Mouse (Mus musculus): ENCODE measurements around the gene Aida.
"Not testable (repeated sequence)": the region's sequence is repeated elsewhere in the genome, so short reads cannot be mapped to it uniquely, and the experiment has no call there.

Gene Aida

GRCm38 (mm10) chr1:183296465-183296864 is at the start of gene Aida:
Gene Aida, plus strand, starts transcription at chr1:183296590.
- in situ Hi-C loops (cut with MboI, MseI) = loop anchor here (5.0 kb wide), 1 partner anchor 1364 kb away; no protein-coding TSS in a partner anchor

DNA sequence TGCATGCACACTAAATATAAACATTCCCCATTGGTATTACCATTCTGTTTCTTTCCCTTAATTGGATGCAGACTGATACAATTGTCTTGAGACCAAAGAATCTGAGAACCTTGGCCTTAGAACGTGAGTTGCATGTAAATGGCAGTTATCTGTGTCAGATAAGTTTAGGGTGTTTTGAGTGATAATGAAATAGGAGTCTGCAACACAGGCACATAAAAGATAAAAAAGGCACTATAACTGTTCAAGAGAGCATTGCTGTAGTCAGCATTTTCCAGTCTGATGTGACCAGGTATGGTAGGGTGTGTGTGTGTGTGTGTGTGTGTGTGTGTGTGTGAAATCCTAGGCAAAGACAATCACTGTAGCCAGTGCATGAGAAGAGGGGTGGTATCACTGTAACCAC is 48.2 kb upstream of the Aida start:
- in situ Hi-C loops (cut with MboI, MseI) = no loop called here

- in situ Hi-C loops (cut with MboI, MseI) = no loop called here
Observed at GRCm38 (mm10) chr1:183250612-183251011, 45.8 kb upstream of the Aida start.

DNA sequence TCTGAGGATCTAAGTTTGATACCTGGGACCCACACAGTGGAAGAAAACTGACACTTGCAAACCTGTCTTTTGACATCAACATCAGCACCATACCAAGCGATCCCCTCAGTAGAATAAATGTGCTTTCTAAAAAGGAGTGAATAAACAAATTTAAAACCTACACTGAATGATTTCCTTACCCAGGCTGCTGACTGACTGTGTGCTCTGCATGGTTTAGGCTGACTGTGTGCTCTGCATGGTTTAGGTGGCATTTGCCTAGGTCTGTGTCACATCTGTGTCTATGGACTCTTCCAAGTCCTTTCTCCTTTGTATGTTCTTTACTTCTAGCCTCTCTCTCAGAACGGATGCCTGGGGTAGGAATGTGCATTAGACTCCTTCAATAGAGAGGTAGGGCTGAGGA is 44.6 kb upstream of the Aida start:
- in situ Hi-C loops (cut with MboI, MseI) = no loop called here

- in situ Hi-C loops (cut with MboI, MseI) = no loop called here
Observed at GRCm38 (mm10) chr1:183252574-183252973, 43.8 kb upstream of the Aida start.

- in situ Hi-C loops (cut with MboI, MseI) = no loop called here
Observed at GRCm38 (mm10) chr1:183264145-183265008, 32.0 kb upstream of the Aida start.

DNA sequence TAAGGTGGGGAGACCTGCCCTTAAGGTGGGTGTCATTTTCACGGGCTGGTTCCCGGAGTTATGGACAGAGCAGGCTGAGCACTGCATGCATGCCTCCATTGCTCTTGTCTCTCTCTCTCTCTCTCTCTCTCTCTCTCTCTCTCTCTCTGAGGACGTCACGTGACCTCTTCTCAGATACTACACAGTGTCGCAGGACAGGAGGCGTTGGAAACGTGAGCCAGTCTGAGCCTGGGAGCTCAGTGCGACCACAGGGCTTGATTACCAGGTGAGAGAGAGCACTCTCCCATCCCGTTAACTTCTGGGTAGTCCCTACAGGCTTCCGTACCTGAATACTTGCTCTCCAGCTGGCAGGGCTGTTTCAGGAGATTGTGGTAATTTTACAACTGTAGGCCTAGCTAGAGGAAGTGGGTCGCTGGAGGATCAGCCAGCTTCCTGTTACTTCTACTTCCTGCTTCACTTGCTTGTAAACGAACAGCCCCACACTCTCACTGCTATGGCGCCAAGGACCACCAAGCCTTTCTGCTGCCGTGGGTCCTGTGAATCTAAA is 30.4 kb upstream of the Aida start:
- in situ Hi-C loops (cut with MboI, MseI) = no loop called here

GRCm38 (mm10) chr1:183267666-183268065 is 28.7 kb upstream of the Aida start:
- in situ Hi-C loops (cut with MboI, MseI) = no loop called here

- in situ Hi-C loops (cut with MboI, MseI) = no loop called here
Observed at GRCm38 (mm10) chr1:183272867-183273818, 23.2 kb upstream of the Aida start.

DNA sequence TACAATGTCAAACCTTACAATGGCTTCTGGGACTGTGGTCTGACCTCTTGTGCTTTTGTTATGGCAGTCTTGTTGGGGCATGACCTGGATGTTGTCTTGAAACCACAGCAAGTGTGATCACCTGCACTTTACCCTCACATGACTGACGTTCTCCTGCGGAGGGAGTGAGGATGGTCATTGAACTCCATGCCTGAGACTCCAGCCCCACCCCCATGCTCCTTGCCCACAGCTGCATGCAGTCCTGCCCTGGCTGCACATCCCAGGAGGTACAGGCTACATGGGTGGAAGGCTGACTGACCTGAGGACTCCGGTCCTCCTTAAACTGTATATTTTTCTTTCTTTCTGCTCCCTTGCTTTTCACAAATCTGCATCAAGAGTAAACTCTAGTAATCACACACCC is 22.0 kb upstream of the Aida start:
- in situ Hi-C loops (cut with MboI, MseI) = no loop called here

- in situ Hi-C loops (cut with MboI, MseI) = no loop called here
Observed at GRCm38 (mm10) chr1:183275763-183276162, 20.6 kb upstream of the Aida start.

DNA sequence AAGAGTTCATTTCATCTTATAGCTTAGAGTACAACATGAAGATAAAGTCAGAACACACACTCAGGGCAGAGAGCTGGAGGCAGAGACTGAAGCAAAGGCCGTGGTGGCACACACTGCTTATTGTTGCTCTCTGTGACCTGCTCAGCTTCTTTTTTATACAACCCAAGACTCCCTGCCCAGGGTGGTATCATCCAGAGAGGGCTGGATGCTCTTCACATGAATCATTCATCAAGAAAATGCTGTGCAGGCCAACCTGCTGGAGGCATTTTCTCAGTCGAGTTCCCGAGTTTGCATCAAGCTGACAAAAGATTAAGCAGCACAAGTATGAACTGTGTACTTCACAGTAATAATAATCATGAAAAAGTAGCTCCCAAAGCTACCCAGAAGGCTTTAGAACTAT is 8.0 kb upstream of the Aida start:
- in situ Hi-C loops (cut with MboI, MseI) = no loop called here

- in situ Hi-C loops (cut with MboI, MseI) = no loop called here
Observed at GRCm38 (mm10) chr1:183289576-183289975, 6.8 kb upstream of the Aida start.

- in situ Hi-C loops (cut with MboI, MseI) = loop anchor here (5.0 kb wide), 1 partner anchor 1365 kb away; no protein-coding TSS in a partner anchor
Observed at GRCm38 (mm10) chr1:183296877-183297383, 540 bp downstream of the Aida start, which contains the start of gene Brox. Gene Brox, minus strand, starts transcription at chr1:183297269.

- in situ Hi-C loops (cut with MboI, MseI) = loop anchor here (5.0 kb wide), 1 partner anchor 1365 kb away; no protein-coding TSS in a partner anchor
Observed at GRCm38 (mm10) chr1:183297473-183297885, 1.1 kb downstream of the Aida start.

DNA sequence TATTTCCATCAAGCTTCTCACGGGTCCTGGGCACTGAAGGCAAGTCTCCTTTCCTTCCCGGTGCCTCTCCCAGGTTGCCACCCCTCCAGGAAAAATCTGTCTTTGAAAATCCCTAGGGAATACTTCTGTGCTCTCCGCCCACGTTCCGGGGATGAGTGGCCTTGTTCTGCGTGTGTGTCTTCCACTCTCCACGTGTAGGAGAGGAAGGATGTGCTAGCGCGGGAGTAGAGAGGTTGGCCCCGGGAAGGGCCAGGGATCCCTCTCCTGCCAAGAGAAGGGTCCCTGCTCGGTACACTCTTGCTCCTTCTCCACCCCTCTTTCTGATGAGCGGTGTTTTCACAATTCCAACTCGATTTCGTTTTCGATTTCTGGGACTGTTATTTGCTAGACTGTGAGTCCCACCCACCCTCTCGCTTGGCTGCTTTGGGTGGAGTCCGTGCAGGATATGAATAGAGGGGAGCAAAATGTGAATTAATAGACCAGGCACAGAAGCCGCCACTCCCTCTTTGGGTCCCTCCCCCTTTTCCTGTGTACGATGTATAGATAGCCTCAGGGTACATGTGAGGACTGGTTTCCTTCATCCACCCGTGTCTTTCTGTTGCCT is 1.6 kb downstream of the Aida start:
- in situ Hi-C loops (cut with MboI, MseI) = loop anchor here (5.0 kb wide), 1 partner anchor 1366 kb away; no protein-coding TSS in a partner anchor

- in situ Hi-C loops (cut with MboI, MseI) = loop anchor here (5.0 kb wide), 1 partner anchor 1367 kb away; no protein-coding TSS in a partner anchor
Observed at GRCm38 (mm10) chr1:183299161-183299560, 2.8 kb downstream of the Aida start.

- in situ Hi-C loops (cut with MboI, MseI) = no loop called here
Observed at GRCm38 (mm10) chr1:183307555-183307954, 11.2 kb downstream of the Aida start.

DNA sequence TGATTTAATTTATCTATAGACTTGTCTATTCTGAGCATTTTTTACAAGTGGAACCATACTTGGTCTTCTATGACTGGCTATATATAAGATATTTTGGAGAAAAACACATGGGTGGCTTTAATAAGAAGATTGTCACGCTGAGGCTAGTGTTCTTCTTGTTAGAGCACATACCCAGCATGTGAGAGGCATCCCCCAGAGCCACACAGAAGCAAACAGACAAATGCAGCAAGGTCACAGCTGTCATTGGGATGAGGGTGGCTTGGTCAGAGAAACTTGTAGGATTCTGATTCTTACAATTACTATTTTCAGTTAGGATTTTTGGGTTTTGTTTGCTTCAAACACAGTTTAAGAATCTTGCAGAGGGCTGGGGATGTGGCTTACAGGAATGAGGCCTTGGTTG is 12.1 kb downstream of the Aida start:
- in situ Hi-C loops (cut with MboI, MseI) = no loop called here

DNA sequence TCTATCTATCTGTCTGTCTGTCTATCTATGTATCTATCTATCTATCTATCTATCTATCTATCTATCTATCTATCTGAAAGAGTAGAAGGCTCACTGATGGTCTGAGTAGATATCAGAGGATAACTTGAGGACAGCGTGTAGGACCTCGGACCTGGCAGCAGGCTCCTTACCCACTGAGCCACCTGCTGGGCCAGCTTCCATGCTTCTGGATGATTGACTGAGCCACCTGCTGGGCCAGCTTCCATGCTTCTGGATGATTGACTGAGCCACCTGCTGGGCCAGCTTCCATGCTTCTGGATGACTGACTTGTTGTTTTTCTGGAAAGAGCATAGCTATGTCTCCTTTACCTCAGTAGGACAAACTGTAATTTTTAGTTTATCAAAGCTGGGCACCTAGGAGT is 13.2 kb downstream of the Aida start:
- in situ Hi-C loops (cut with MboI, MseI) = not testable (repeated sequence)

- in situ Hi-C loops (cut with MboI, MseI) = no loop called here
Observed at GRCm38 (mm10) chr1:183312076-183312475, 15.7 kb downstream of the Aida start.

All from regulatory T cell (primary cell).